Mouse (Mus musculus): Measurements from ENCODE around the gene Arhgap31. TPM values are rescaled to one million over a fixed set of nuclear protein-coding genes. Genes with fewer than 3 reads are reported as not detected.

Gene Arhgap31
- polyA plus RNA-seq, 1 experiment from 2014 or later = 6.3 TPM

GRCm38 (mm10) chr16:38596099-38596498 is 117.0 kb downstream of the Arhgap31 start:
- Histone ChIP-seq H3K9me3 (replicated peaks) (no peaks in the 10 kb centered on the region), H3K4me1 (no peaks in the 10 kb centered on the region), H3K4me3 (no peak overlapping the region), H3K36me3 (peaks cover 43% of the 10 kb centered on the region), H3K27ac (no peak overlapping the region), H3K27me3 (ENCODE audit: low read depth, poor library complexity, severe bottlenecking) (no peaks in the 10 kb centered on the region)
- no peak for DNase-seq (ENCODE audit: low spot score)
- WGBS = 83% methylated on average over 2 of the region's 2 CpGs

GRCm38 (mm10) chr16:38594435-38594834 is 118.6 kb downstream of the Arhgap31 start:
- Histone ChIP-seq H3K9me3 (replicated peaks) (no peaks in the 10 kb centered on the region), H3K27ac (no peak overlapping the region), H3K36me3 (peaks cover 55% of the 10 kb centered on the region), H3K27me3 (ENCODE audit: low read depth, poor library complexity, severe bottlenecking) (no peaks in the 10 kb centered on the region), H3K4me1 (no peaks in the 10 kb centered on the region), H3K4me3 (no peak overlapping the region)
- 89% methylated on average over 1 of the region's 1 CpGs for WGBS
- no peak for DNase-seq (ENCODE audit: low spot score)

- H3K36me3 ChIP-seq = peaks cover 70% of the 10 kb centered on the region
- no peak overlapping the region for H3K4me3 ChIP-seq
- no peaks in the 10 kb centered on the region for H3K27me3 ChIP-seq (ENCODE audit: low read depth, poor library complexity, severe bottlenecking)
- WGBS = 95% methylated on average over 4 of the region's 4 CpGs
- DNase-seq (ENCODE audit: low spot score) = no peak
- no peaks in the 10 kb centered on the region for H3K9me3 ChIP-seq (replicated peaks)
- H3K4me1 ChIP-seq = no peaks in the 10 kb centered on the region
- no peak overlapping the region for H3K27ac ChIP-seq
Observed at GRCm38 (mm10) chr16:38592946-38593345, 120.1 kb downstream of the Arhgap31 start.

- H3K4me3 ChIP-seq = no peak overlapping the region
- H3K36me3 ChIP-seq = peaks cover 78% of the 10 kb centered on the region
- no peak overlapping the region for H3K27ac ChIP-seq
- no peaks in the 10 kb centered on the region for H3K9me3 ChIP-seq (replicated peaks)
- DNase-seq (ENCODE audit: low spot score) = no peak
- H3K27me3 ChIP-seq (ENCODE audit: low read depth, poor library complexity, severe bottlenecking) = no peaks in the 10 kb centered on the region
- no peaks in the 10 kb centered on the region for H3K4me1 ChIP-seq
- 94% methylated on average over 12 of the region's 12 CpGs for WGBS
Observed at GRCm38 (mm10) chr16:38592026-38592678, 120.9 kb downstream of the Arhgap31 start.

- WGBS = 89% methylated on average over 3 of the region's 3 CpGs
- no peak overlapping the region for H3K4me3 ChIP-seq
- no peaks in the 10 kb centered on the region for H3K9me3 ChIP-seq (replicated peaks)
- H3K27me3 ChIP-seq (ENCODE audit: low read depth, poor library complexity, severe bottlenecking) = no peaks in the 10 kb centered on the region
- no peak overlapping the region for H3K27ac ChIP-seq
- H3K36me3 ChIP-seq = peaks cover 85% of the 10 kb centered on the region
- H3K4me1 ChIP-seq = no peaks in the 10 kb centered on the region
- no peak for DNase-seq (ENCODE audit: low spot score)
Observed at GRCm38 (mm10) chr16:38591506-38591905, 121.6 kb downstream of the Arhgap31 start.

- H3K9me3 ChIP-seq (replicated peaks) = no peaks in the 10 kb centered on the region
- no peak for DNase-seq (ENCODE audit: low spot score)
- H3K4me3 ChIP-seq = no peak overlapping the region
- peaks cover 97% of the 10 kb centered on the region for H3K36me3 ChIP-seq
- no peak overlapping the region for H3K27ac ChIP-seq
- no peaks in the 10 kb centered on the region for H3K4me1 ChIP-seq
- H3K27me3 ChIP-seq (ENCODE audit: low read depth, poor library complexity, severe bottlenecking) = no peaks in the 10 kb centered on the region
- 94% methylated on average over 4 of the region's 4 CpGs for WGBS
Observed at GRCm38 (mm10) chr16:38587572-38587971, 125.5 kb downstream of the Arhgap31 start.

- H3K36me3 ChIP-seq = peaks cover 97% of the 10 kb centered on the region
- no peaks in the 10 kb centered on the region for H3K27me3 ChIP-seq (ENCODE audit: low read depth, poor library complexity, severe bottlenecking)
- H3K4me3 ChIP-seq = no peak overlapping the region
- no peaks in the 10 kb centered on the region for H3K4me1 ChIP-seq
- H3K27ac ChIP-seq = no peak overlapping the region
- DNase-seq (ENCODE audit: low spot score) = no peak
- 91% methylated on average over 5 of the region's 5 CpGs for WGBS
- no peaks in the 10 kb centered on the region for H3K9me3 ChIP-seq (replicated peaks)
Observed at GRCm38 (mm10) chr16:38587163-38587562, 125.9 kb downstream of the Arhgap31 start.

GRCm38 (mm10) chr16:38585186-38585585 is 127.9 kb downstream of the Arhgap31 start:
- Histone ChIP-seq H3K4me1 (no peaks in the 10 kb centered on the region), H3K27me3 (ENCODE audit: low read depth, poor library complexity, severe bottlenecking) (no peaks in the 10 kb centered on the region), H3K36me3 (peaks cover 98% of the 10 kb centered on the region), H3K9me3 (replicated peaks) (no peaks in the 10 kb centered on the region), H3K27ac (no peak overlapping the region), H3K4me3 (no peak overlapping the region)
- DNase-seq (ENCODE audit: low spot score) = no peak
- 90% methylated on average over 5 of the region's 5 CpGs for WGBS

GRCm38 (mm10) chr16:38584761-38585160 is 128.3 kb downstream of the Arhgap31 start:
- Histone ChIP-seq H3K27me3 (ENCODE audit: low read depth, poor library complexity, severe bottlenecking) (no peaks in the 10 kb centered on the region), H3K27ac (no peak overlapping the region), H3K4me1 (no peaks in the 10 kb centered on the region), H3K9me3 (replicated peaks) (no peaks in the 10 kb centered on the region), H3K36me3 (peaks cover 98% of the 10 kb centered on the region), H3K4me3 (no peak overlapping the region)
- WGBS = 95% methylated on average over 7 of the region's 7 CpGs
- no peak for DNase-seq (ENCODE audit: low spot score)

GRCm38 (mm10) chr16:38571481-38571880 is 141.6 kb downstream of the Arhgap31 start:
- no peak for DNase-seq (ENCODE audit: low spot score)
- WGBS = 95% methylated on average over 3 of the region's 3 CpGs

GRCm38 (mm10) chr16:38568192-38568591 is 144.9 kb downstream of the Arhgap31 start:
- no peak overlapping the region for H3K4me3 ChIP-seq
- H3K27me3 ChIP-seq (ENCODE audit: low read depth, poor library complexity, severe bottlenecking) = no peaks in the 10 kb centered on the region
- H3K36me3 ChIP-seq = peaks cover 87% of the 10 kb centered on the region
- H3K27ac ChIP-seq = no peak overlapping the region
- no peaks in the 10 kb centered on the region for H3K9me3 ChIP-seq (replicated peaks)
- H3K4me1 ChIP-seq = peaks cover 9% of the 10 kb centered on the region
- DNase-seq (ENCODE audit: low spot score) = no peak
- WGBS = 97% methylated on average over 5 of the region's 5 CpGs

More at GRCm38 (mm10) chr16:38571481-38571880, 141.6 kb downstream of the Arhgap31 start:
- Histone ChIP-seq H3K4me3 (no peak overlapping the region), H3K27me3 (ENCODE audit: low read depth, poor library complexity, severe bottlenecking) (no peaks in the 10 kb centered on the region), H3K9me3 (replicated peaks) (no peaks in the 10 kb centered on the region), H3K36me3 (peaks cover 92% of the 10 kb centered on the region), H3K4me1 (no peaks in the 10 kb centered on the region), H3K27ac (no peak overlapping the region)

GRCm38 (mm10) chr16:38563516-38563915 is 149.6 kb downstream of the Arhgap31 start:
- H3K27me3 ChIP-seq (ENCODE audit: low read depth, poor library complexity, severe bottlenecking) = peaks cover 11% of the 10 kb centered on the region; the same call in 1 of the 2 replicates
- H3K9me3 ChIP-seq (replicated peaks) = no peaks in the 10 kb centered on the region
- 42% methylated on average over 10 of the region's 10 CpGs for WGBS
- H3K4me3 ChIP-seq = peak overlapping the region; percentile 90
- H3K36me3 ChIP-seq = peaks cover 42% of the 10 kb centered on the region
- DNase-seq (ENCODE audit: low spot score) = no peak
- H3K27ac ChIP-seq = peak overlapping the region; percentile 93
- H3K4me1 ChIP-seq = peaks cover 9% of the 10 kb centered on the region

GRCm38 (mm10) chr16:38562968-38563327 is 150.1 kb downstream of the Arhgap31 start:
- peak overlapping the region; percentile 90 for H3K4me3 ChIP-seq
- WGBS = under 1% methylated on average over 25 of the region's 25 CpGs
- no peak for DNase-seq (ENCODE audit: low spot score)

More at GRCm38 (mm10) chr16:38562968-38563327, 150.1 kb downstream of the Arhgap31 start:
- Histone ChIP-seq H3K36me3 (peaks cover 36% of the 10 kb centered on the region), H3K27ac (peak overlapping the region; percentile 93), H3K9me3 (replicated peaks) (no peaks in the 10 kb centered on the region), H3K27me3 (ENCODE audit: low read depth, poor library complexity, severe bottlenecking) (peaks cover 12% of the 10 kb centered on the region; the same call in 1 of the 2 replicates), H3K4me1 (peaks cover 9% of the 10 kb centered on the region)
